Mouse (Mus musculus): ENCODE measurements around the gene Wap.

DNA sequence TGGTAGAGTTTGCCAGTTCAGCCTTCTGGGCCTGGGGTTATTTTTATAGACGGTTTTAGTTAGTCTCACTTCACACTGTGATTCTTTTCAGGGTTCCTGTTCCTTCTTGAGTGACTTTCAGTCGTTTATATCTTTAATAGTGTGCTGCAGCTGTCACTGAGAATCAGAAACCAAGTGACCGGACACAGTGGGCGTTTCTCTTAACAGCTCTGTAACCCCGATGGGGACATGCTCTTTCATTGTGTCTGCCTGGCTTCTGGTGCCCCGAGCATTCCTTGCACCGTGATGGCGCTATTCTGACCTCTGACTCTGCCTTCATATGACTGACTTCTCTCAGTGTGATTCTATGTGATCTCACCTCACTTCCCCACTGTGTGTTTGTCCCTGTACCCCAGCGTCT lies 30.6 kb upstream of the Wap start:
- TF ChIP-seq CTCF (IDR thresholded peaks at IDR 0.05; ENCODE audit: extremely low read depth, insufficient read depth, insufficient read length, insufficient replicate concordance) = no peak
- TF ChIP-seq POLR2A (IDR thresholded peaks at IDR 0.05; ENCODE audit: low read depth, low read length) = no peak
